Mouse (Mus musculus): ENCODE data around the gene Gm9837.
"Not testable (repeated sequence)": the region's sequence is repeated elsewhere in the genome, so short reads cannot be mapped to it uniquely, and the experiment has no call there.

The Gm9837 gene

GRCm38 (mm10) chr11:53456474-53457371 is 13.6 kb downstream of the Gm9837 start, which contains the start of the genes Gm10447 and Shroom1:
Gene Gm10447, minus strand, starts transcription at chr11:53457110.
Gene Shroom1, plus strand, starts transcription at chr11:53457205.
- DNase-seq: no peak

GRCm38 (mm10) chr11:53453031-53453430 is 17.2 kb downstream of the Gm9837 start:
- no peak for DNase-seq

GRCm38 (mm10) chr11:53452396-53452795 is 17.9 kb downstream of the Gm9837 start:
- DNase-seq: no peak

- DNase-seq: no peak
Observed at GRCm38 (mm10) chr11:53451361-53451760, 18.9 kb downstream of the Gm9837 start.

GRCm38 (mm10) chr11:53450070-53450705 is 20.1 kb downstream of the Gm9837 start:
- no peak for DNase-seq

GRCm38 (mm10) chr11:53448529-53448928 is 21.8 kb downstream of the Gm9837 start:
- DNase-seq: peak; percentile 89

- DNase-seq: no peak
Observed at GRCm38 (mm10) chr11:53447996-53448395, 22.3 kb downstream of the Gm9837 start.

GRCm38 (mm10) chr11:53446183-53446582 is 24.1 kb downstream of the Gm9837 start:
- DNase-seq: no peak

- no peak for DNase-seq
Observed at GRCm38 (mm10) chr11:53445562-53445961, 24.7 kb downstream of the Gm9837 start.

- no peak for DNase-seq
Observed at GRCm38 (mm10) chr11:53443861-53444260, 26.4 kb downstream of the Gm9837 start.

GRCm38 (mm10) chr11:53441921-53442320 is 28.4 kb downstream of the Gm9837 start:
- no peak for DNase-seq

GRCm38 (mm10) chr11:53436338-53436737 is 33.9 kb downstream of the Gm9837 start:
- no peak for DNase-seq

- no peak for DNase-seq
Observed at GRCm38 (mm10) chr11:53435504-53435903, 34.8 kb downstream of the Gm9837 start.

GRCm38 (mm10) chr11:53433057-53433456 is 37.2 kb downstream of the Gm9837 start:
- DNase-seq: no peak

GRCm38 (mm10) chr11:53431347-53432056 is 38.8 kb downstream of the Gm9837 start:
- DNase-seq: no peak

- DNase-seq: peak; percentile 100
Observed at GRCm38 (mm10) chr11:53430670-53431346, 39.5 kb downstream of the Gm9837 start, which contains the start of the genes Uqcrq and Gdf9. Gene Uqcrq, minus strand, starts transcription at chr11:53430831. Gene Gdf9, plus strand, starts transcription at chr11:53431023.

GRCm38 (mm10) chr11:53430300-53430669 is 40.0 kb downstream of the Gm9837 start:
- no peak for DNase-seq

GRCm38 (mm10) chr11:53429182-53429581 is 41.1 kb downstream of the Gm9837 start:
- no peak for DNase-seq

GRCm38 (mm10) chr11:53428716-53429057 is 41.6 kb downstream of the Gm9837 start:
- no peak for DNase-seq

GRCm38 (mm10) chr11:53427993-53428715 is 42.1 kb downstream of the Gm9837 start:
- DNase-seq: no peak

GRCm38 (mm10) chr11:53426914-53427313 is 43.4 kb downstream of the Gm9837 start:
- not testable (repeated sequence) for DNase-seq

- DNase-seq: no peak
Observed at GRCm38 (mm10) chr11:53425711-53426255, 44.5 kb downstream of the Gm9837 start.

Measured in cerebellum, adult 11 months (tissue).